Mouse (Mus musculus) MEL (cell line): Measurements from ENCODE around the gene Tnks1bp1. TPM values are rescaled to one million over a fixed set of nuclear protein-coding genes. Genes with fewer than 3 reads are reported as not detected.

Experiments used
- DNase-seq: peaks from one replicate; pipeline ENCODE4 v3.0.0; 2011; ENCODE audit warnings: low read depth, low spot score
- H3K27ac ChIP-seq: 2 replicates; pipeline ENCODE4 v1.5.1; 2012; ENCODE audit warnings: low read depth, mild to moderate bottlenecking, control low read depth, low read length, moderate library complexity; ENCODE audit not compliant: control insufficient read depth
- H3K27me3 ChIP-seq, 2 experiments: fragments of 150-350 bp in 1 of 2; sonication (generic) in 1 of 2; 2 replicates each; pipeline ENCODE4 v1.6.1; 2012; ENCODE audit warnings: low read length in 2 of 2, mild to moderate bottlenecking in 2 of 2, improper control_type of control experiment in 1 of 2, moderate library complexity in 1 of 2; ENCODE audit not compliant: insufficient read depth in 2 of 2, control insufficient read depth in 1 of 2
- H3K36me3 ChIP-seq, 2 experiments: 2 replicates each; pipeline ENCODE4 v1.6.1; 2012 to 2014; ENCODE audit warnings: low read length in 2 of 2, improper control_type of control experiment in 1 of 2, inconsistent platforms in 1 of 2, mild to moderate bottlenecking in 1 of 2; ENCODE audit not compliant: insufficient read depth in 2 of 2, control insufficient read depth in 1 of 2
- H3K4me1 ChIP-seq, 2 experiments: fragments of 150-350 bp in 1 of 2; sonication (generic) in 1 of 2; 2 replicates each; pipeline ENCODE4 v1.6.1; 2012; ENCODE audit warnings: low read length in 2 of 2, improper control_type of control experiment in 1 of 2, mild to moderate bottlenecking in 1 of 2; ENCODE audit not compliant: insufficient read depth in 2 of 2, control insufficient read depth in 1 of 2
- H3K4me3 ChIP-seq, 2 experiments: fragments of 150-350 bp in 1 of 2; sonication (generic) in 1 of 2; 2 replicates each; pipeline ENCODE4 v1.5.1; 2012; ENCODE audit warnings: low read depth in 2 of 2, low read length in 2 of 2, mild to moderate bottlenecking in 2 of 2, moderate library complexity in 2 of 2, control low read depth in 1 of 2, improper control_type of control experiment in 1 of 2; ENCODE audit not compliant: control insufficient read depth in 1 of 2, insufficient read depth in 1 of 2
- H3K79me2 ChIP-seq: 2 replicates; pipeline ENCODE4 v1.6.1; 2012; ENCODE audit warnings: mild to moderate bottlenecking, low read length, moderate library complexity; ENCODE audit not compliant: control insufficient read depth, poor library complexity, insufficient read depth
- H3K9ac ChIP-seq: 2 replicates; pipeline ENCODE4 v1.6.1; 2012; ENCODE audit warnings: low read depth, mild to moderate bottlenecking, control low read depth, low read length, moderate library complexity; ENCODE audit not compliant: control insufficient read depth, poor library complexity, severe bottlenecking
- H3K9me3 ChIP-seq: fragments of 150-350 bp; sonication (generic); replicated peaks from 2 replicates; pipeline ENCODE4 v1.6.1; 2012; ENCODE audit warnings: mild to moderate bottlenecking, low read length, improper control_type of control experiment, moderate library complexity; ENCODE audit not compliant: insufficient read depth
- CHD2 ChIP-seq: IDR thresholded peaks from 2 replicates; pipeline ENCODE4 v1.6.1; 2011; ENCODE audit warnings: low read length, improper control_type of control experiment
- CTCF ChIP-seq, 3 experiments: IDR thresholded peaks in 2 of 3; conservative IDR thresholded peaks in 1 of 3; 2 replicates each; pipeline ENCODE4 v1.5.1; 2011 to 2012; ENCODE audit warnings: low read length in 3 of 3, low read depth in 2 of 3, mild to moderate bottlenecking in 2 of 3, improper control_type of control experiment in 1 of 3, inconsistent platforms in 1 of 3, mixed read lengths in 1 of 3, moderate library complexity in 1 of 3; ENCODE audit not compliant: control insufficient read depth in 1 of 3, insufficient read depth in 1 of 3, poor library complexity in 1 of 3, severe bottlenecking in 1 of 3
- E2F4 ChIP-seq: IDR thresholded peaks from 2 replicates; pipeline ENCODE4 v1.6.1; 2011; ENCODE audit warnings: low read depth, low read length, improper control_type of control experiment, borderline replicate concordance
- ELF1 ChIP-seq: IDR thresholded peaks from 2 replicates; pipeline ENCODE4 v1.6.1; 2014; ENCODE audit warnings: low read depth, mild to moderate bottlenecking, inconsistent platforms, low read length, improper control_type of control experiment, moderate library complexity
- EP300 ChIP-seq, 2 experiments: IDR thresholded peaks; 2 replicates each; pipeline ENCODE4 v1.6.1; 2011; ENCODE audit warnings: improper control_type of control experiment in 2 of 2, low read length in 2 of 2, low read depth in 1 of 2, mild to moderate bottlenecking in 1 of 2
- ETS1 ChIP-seq: IDR thresholded peaks from 2 replicates; pipeline ENCODE4 v1.6.1; 2012; ENCODE audit warnings: low read depth, mild to moderate bottlenecking, inconsistent platforms, low read length, improper control_type of control experiment, moderate library complexity
- GABPA ChIP-seq: IDR thresholded peaks from 2 replicates; pipeline ENCODE4 v1.6.1; 2012; ENCODE audit warnings: low read depth, mild to moderate bottlenecking, inconsistent platforms, low read length, improper control_type of control experiment, moderate library complexity
- GATA1 ChIP-seq: IDR thresholded peaks from 2 replicates; pipeline ENCODE4 v1.6.1; 2011; ENCODE audit warnings: low read depth, low read length, improper control_type of control experiment
- HCFC1 ChIP-seq: IDR thresholded peaks from 2 replicates; pipeline ENCODE4 v1.6.1; 2012; ENCODE audit warnings: low read depth, mild to moderate bottlenecking, inconsistent platforms, low read length, improper control_type of control experiment, moderate library complexity
- KAT2A ChIP-seq: conservative IDR thresholded peaks from 2 replicates; pipeline ENCODE4 v1.6.1; 2012; ENCODE audit warnings: low read depth, low read length, improper control_type of control experiment, inconsistent platforms
- MAFK ChIP-seq: IDR thresholded peaks from 2 replicates; pipeline ENCODE4 v1.6.1; 2011; ENCODE audit warnings: low read depth, mild to moderate bottlenecking, low read length, improper control_type of control experiment, borderline replicate concordance
- MAX ChIP-seq: IDR thresholded peaks from 2 replicates; pipeline ENCODE4 v1.6.1; 2011; ENCODE audit warnings: low read length, improper control_type of control experiment
- MAZ ChIP-seq: IDR thresholded peaks from 2 replicates; pipeline ENCODE4 v1.6.1; 2012; ENCODE audit warnings: low read depth, mild to moderate bottlenecking, inconsistent platforms, low read length, improper control_type of control experiment
- MYB ChIP-seq: IDR thresholded peaks from 2 replicates; pipeline ENCODE4 v1.6.1; 2011; ENCODE audit warnings: mild to moderate bottlenecking, low read depth, low read length, improper control_type of control experiment
- MYC ChIP-seq: IDR thresholded peaks from 2 replicates; pipeline ENCODE4 v1.6.1; 2011; ENCODE audit warnings: low read depth, mild to moderate bottlenecking, low read length, improper control_type of control experiment, moderate library complexity
- NELFE ChIP-seq: IDR thresholded peaks from 2 replicates; pipeline ENCODE4 v1.6.1; 2011; ENCODE audit warnings: low read depth, low read length, improper control_type of control experiment
- NRF1 ChIP-seq: IDR thresholded peaks from 2 replicates; pipeline ENCODE4 v1.6.1; 2014; ENCODE audit warnings: low read depth, mild to moderate bottlenecking, inconsistent platforms, low read length, improper control_type of control experiment, moderate library complexity; ENCODE audit not compliant: poor library complexity, insufficient read depth, severe bottlenecking
- POLR2A ChIP-seq, 2 experiments: IDR thresholded peaks; 2 replicates each; pipeline ENCODE4 v1.6.1; 2011 to 2012; ENCODE audit warnings: low read length in 2 of 2, mild to moderate bottlenecking in 2 of 2, control low read depth in 1 of 2, improper control_type of control experiment in 1 of 2, low read depth in 1 of 2, moderate library complexity in 1 of 2; ENCODE audit not compliant: control insufficient read depth in 1 of 2, insufficient read depth in 1 of 2, poor library complexity in 1 of 2
- POLR2AphosphoS2 ChIP-seq: IDR thresholded peaks from 2 replicates; pipeline ENCODE4 v1.6.1; 2011; ENCODE audit warnings: low read length, improper control_type of control experiment
- RCOR1 ChIP-seq: IDR thresholded peaks from 2 replicates; pipeline ENCODE4 v1.6.1; 2012; ENCODE audit warnings: low read depth, mild to moderate bottlenecking, inconsistent platforms, low read length, improper control_type of control experiment
- SIN3A ChIP-seq: IDR thresholded peaks from 2 replicates; pipeline ENCODE4 v1.6.1; 2012; ENCODE audit warnings: low read length, improper control_type of control experiment, inconsistent platforms
- TBP ChIP-seq: IDR thresholded peaks from 2 replicates; pipeline ENCODE4 v1.8.0; 2011; ENCODE audit warnings: low read depth, low read length, improper control_type of control experiment
- USF1 ChIP-seq: IDR thresholded peaks from 2 replicates; pipeline ENCODE4 v1.6.1; 2014; ENCODE audit warnings: low read depth, mild to moderate bottlenecking, inconsistent platforms, low read length, improper control_type of control experiment, moderate library complexity
- USF2 ChIP-seq, 2 experiments: IDR thresholded peaks; 2 replicates each; pipeline ENCODE4 v1.6.1; 2011 to 2012; ENCODE audit warnings: improper control_type of control experiment in 2 of 2, low read length in 2 of 2, borderline replicate concordance in 1 of 2, inconsistent platforms in 1 of 2, low read depth in 1 of 2, mild to moderate bottlenecking in 1 of 2; ENCODE audit not compliant: insufficient read depth in 1 of 2
- ZC3H11A ChIP-seq: IDR thresholded peaks from 2 replicates; pipeline ENCODE4 v1.6.1; 2012; ENCODE audit warnings: low read depth, mild to moderate bottlenecking, inconsistent platforms, low read length, improper control_type of control experiment
- ZMIZ1 ChIP-seq: IDR thresholded peaks from 2 replicates; pipeline ENCODE4 v1.6.1; 2012; ENCODE audit warnings: low read depth, mild to moderate bottlenecking, inconsistent platforms, low read length, improper control_type of control experiment, moderate library complexity
- ZNF384 ChIP-seq: IDR thresholded peaks from 2 replicates; pipeline ENCODE4 v1.6.1; 2012; ENCODE audit warnings: low read depth, mild to moderate bottlenecking, inconsistent platforms, low read length, improper control_type of control experiment
- polyA plus RNA-seq, 2 experiments: library from polyadenylated mRNA; stranded (reverse) in 1 of 2; unstranded in 1 of 2; fragments of >175 nt in 1 of 2; fragments of >200 nt in 1 of 2; gene quantifications; 2 replicates each; pipeline versions ENCODE4 v1.2.1 to v1.2.4; 2012; ENCODE audit warnings: low replicate concordance in 2 of 2, low read depth in 1 of 2; ENCODE audit not compliant: insufficient read length in 2 of 2, insufficient read depth in 1 of 2, missing spikeins in 1 of 2
- total RNA-seq: library from RNA; depleted of rRNA; stranded (reverse); fragments of 300-350 nt; gene quantifications from 2 replicates; pipeline ENCODE4 v1.2.3, GENCODE M21; 2012

The Tnks1bp1 gene
- total and polyA plus RNA-seq, 3 experiments, result 5.5 to 9.9 TPM; not detected in 1

- no peaks in the 10 kb centered on the region for H3K79me2 ChIP-seq
- peak overlapping the region; percentile 68 for H3K9ac ChIP-seq
- peaks cover 22 to 28% of the 10 kb centered on the region in 2 experiments for H3K4me1 ChIP-seq
- peaks cover 0 to 31% of the 10 kb centered on the region in 2 experiments; a peak in 2 of 4 replicates for H3K36me3 ChIP-seq
- peak overlapping the region; percentile 39 to 46 for H3K4me3 ChIP-seq
- TF ChIP-seq RCOR1 (no peak), KAT2A (no peak), GATA1 (peak; percentile 65), MAX (0 out of 2 replicates have a peak, but pooled peaks have one; percentile 45), TBP (peak; percentile 56; the same call in 1 of the 2 replicates), CHD2 (no peak), MYC (peak; percentile 80; the same call in 1 of the 2 replicates), SIN3A (no peak; the same call in 1 of the 2 replicates), USF2 (IDR thresholded peaks at IDR 0.05; ENCODE audit: borderline replicate concordance in 1 of 2, insufficient read depth in 1 of 2, low read depth in 1 of 2, low read length in 2 of 2) (0 out of 4 replicates have a peak, but pooled peaks of 1 of the 2 experiments have one; percentile 31), CTCF (IDR thresholded peaks at IDR 0.05 in 2 of 3, conservative IDR thresholded peaks at IDR 0.05 in 1 of 3; ENCODE audit: control insufficient read depth in 1 of 3, insufficient read depth in 1 of 3, low read depth in 2 of 3, low read length in 3 of 3, poor library complexity in 1 of 3, severe bottlenecking in 1 of 3) (no peak), USF1 (peak; percentile 82), ETS1 (no peak), E2F4 (no peak), EP300 (IDR thresholded peaks at IDR 0.05; ENCODE audit: low read depth in 1 of 2, low read length in 2 of 2) (peak; percentile 58 to 66; a peak in 3 of 4 replicates)
- H3K27me3 ChIP-seq, result no peaks in the 10 kb centered on the region
- no peaks in the 10 kb centered on the region for H3K9me3 ChIP-seq
- peak overlapping the region; percentile 95 for H3K27ac ChIP-seq
- DNase-seq, result peak; percentile 72
Observed at GRCm38 (mm10) chr2:85011906-85012604, 35.8 kb upstream of the Tnks1bp1 start.

- Histone ChIP-seq H3K9me3 (no peaks in the 10 kb centered on the region), H3K27ac (peak overlapping the region; percentile 95), H3K4me1 (peaks cover 22 to 28% of the 10 kb centered on the region in 2 experiments), H3K9ac (peak overlapping the region; percentile 68), H3K79me2 (no peaks in the 10 kb centered on the region), H3K27me3 (no peaks in the 10 kb centered on the region), H3K4me3 (peak overlapping the region; percentile 30 to 46), H3K36me3 (peaks cover 0 to 31% of the 10 kb centered on the region in 2 experiments; a peak in 2 of 4 replicates)
- peak; percentile 85 for DNase-seq
- no peak for TF ChIP-seq GABPA
- no peak for TF ChIP-seq E2F4
- TF ChIP-seq MAZ, result no peak
- TF ChIP-seq HCFC1, result peak; percentile 16; the same call in 1 of the 2 replicates
- no peak; the same call in 1 of the 2 replicates for TF ChIP-seq MAX
- TF ChIP-seq NRF1, result no peak
- TF ChIP-seq ELF1, result no peak
- 0 out of 2 replicates have a peak, but pooled peaks have one; percentile 4 for TF ChIP-seq TBP
- TF ChIP-seq POLR2A (IDR thresholded peaks at IDR 0.05; ENCODE audit: control insufficient read depth in 1 of 2, insufficient read depth in 1 of 2, low read depth in 1 of 2, low read length in 2 of 2, poor library complexity in 1 of 2), result peak in 1 of 2 experiments; percentile 54; a peak in 2 of 4 replicates
- peak; percentile 85 for TF ChIP-seq ZNF384
- TF ChIP-seq MYB, result no peak
- peak in 1 of 2 experiments; percentile 14; a peak in 2 of 4 replicates for TF ChIP-seq EP300 (IDR thresholded peaks at IDR 0.05; ENCODE audit: low read depth in 1 of 2, low read length in 2 of 2)
- 0 out of 2 replicates have a peak, but pooled peaks have one; percentile 13 for TF ChIP-seq ETS1
- no peak; the same call in 1 of the 2 replicates for TF ChIP-seq NELFE
- TF ChIP-seq CTCF (IDR thresholded peaks at IDR 0.05 in 2 of 3, conservative IDR thresholded peaks at IDR 0.05 in 1 of 3; ENCODE audit: control insufficient read depth in 1 of 3, insufficient read depth in 1 of 3, low read depth in 2 of 3, low read length in 3 of 3, poor library complexity in 1 of 3, severe bottlenecking in 1 of 3), result no peak
- TF ChIP-seq RCOR1, result no peak
- no peak for TF ChIP-seq POLR2AphosphoS2
- 0 out of 2 replicates have a peak, but pooled peaks have one; percentile 36 for TF ChIP-seq ZMIZ1
- no peak for TF ChIP-seq ZC3H11A
- TF ChIP-seq MAFK, result no peak
Observed at GRCm38 (mm10) chr2:85012679-85013078, 35.1 kb upstream of the Tnks1bp1 start.
